Mouse (Mus musculus) neural tube, embryonic 14.5 days (tissue): Measurements from ENCODE around the gene Paxx. TPM values are rescaled to one million over a fixed set of nuclear protein-coding genes. Genes with fewer than 3 reads are reported as not detected.
A peak's percentile ranks its signal among the peaks of the same experiment; 100 is the strongest.

Experiments
- ATAC-seq: fragments of 200-750 bp; cut with Nextera tagmentation; 2 replicates; pipeline ENCODE4 v1.8.0; 2017; ENCODE audit warnings: low read depth, mild to moderate bottlenecking, moderate TSS enrichment, moderate library complexity
- H3K27ac ChIP-seq: fragments of 300-500 bp; sonication (generic); 2 replicates; pipeline ENCODE4 v1.5.1; 2014; ENCODE audit warnings: low read depth, mild to moderate bottlenecking, control low read depth, low read length, moderate library complexity, mixed read lengths
- H3K27me3 ChIP-seq: fragments of 300-500 bp; sonication (generic); 2 replicates; pipeline ENCODE4 v1.6.1; 2014; ENCODE audit warnings: low read length; ENCODE audit not compliant: control insufficient read depth, insufficient read depth
- H3K36me3 ChIP-seq: fragments of 300-500 bp; sonication (generic); 2 replicates; pipeline ENCODE4 v1.6.1; 2014; ENCODE audit warnings: low read length, mixed read lengths; ENCODE audit not compliant: control insufficient read depth, insufficient read depth
- H3K4me1 ChIP-seq: fragments of 300-500 bp; sonication (generic); 2 replicates; pipeline ENCODE4 v1.6.1; 2014; ENCODE audit warnings: low read length; ENCODE audit not compliant: control insufficient read depth, insufficient read depth
- H3K4me2 ChIP-seq: fragments of 300-500 bp; sonication (generic); 2 replicates; pipeline ENCODE4 v1.6.1; 2014; ENCODE audit warnings: mild to moderate bottlenecking, low read depth, low read length, control low read depth
- H3K4me3 ChIP-seq: fragments of 300-500 bp; sonication (generic); 2 replicates; pipeline ENCODE4 v1.5.1; 2014; ENCODE audit warnings: low read depth, low read length, control low read depth, mixed read lengths
- H3K9ac ChIP-seq: fragments of 300-500 bp; sonication (generic); replicated peaks from 2 replicates; pipeline ENCODE4 v1.6.1; 2014; ENCODE audit warnings: low read depth, mild to moderate bottlenecking, control low read depth, low read length, mixed read lengths
- H3K9me3 ChIP-seq: fragments of 300-500 bp; sonication (generic); 2 replicates; pipeline ENCODE4 v1.6.1; 2016; ENCODE audit warnings: low read length; ENCODE audit not compliant: control insufficient read depth
- WGBS: fragments of 180-500 bp; shearing (Covaris S2); extraction: QIAGEN DNeasy Blood & Tissue Kit; methylation state at CpG from one replicate; pipeline ENCODE4 v1.1.7; 2014; 5-methylcytosine and 5-hydroxymethylcytosine counted together
- polyA plus RNA-seq: library from polyadenylated mRNA; unstranded; fragments of >200 nt; fragmentation: Nextera tagmentation; extraction: Ambion mirVana; gene quantifications from 2 replicates; pipeline ENCODE4 v1.2.1, GENCODE M21; 2014

Gene Paxx
- polyA plus RNA-seq, 1 experiment from 2014 or later, result 124 TPM

- Histone ChIP-seq H3K9ac (no peak overlapping the region), H3K27ac (no peak overlapping the region), H3K4me3 (no peak overlapping the region), H3K27me3 (no peaks in the 10 kb centered on the region), H3K36me3 (peaks cover 42% of the 10 kb centered on the region), H3K4me2 (no peak overlapping the region), H3K9me3 (no peaks in the 10 kb centered on the region), H3K4me1 (peaks cover 17% of the 10 kb centered on the region)
- WGBS, result 91% methylated on average over 8 of the region's 8 CpGs
- ATAC-seq, result no peak
Observed at GRCm38 (mm10) chr2:25434292-25434691, 26.6 kb downstream of the Paxx start.

DNA sequence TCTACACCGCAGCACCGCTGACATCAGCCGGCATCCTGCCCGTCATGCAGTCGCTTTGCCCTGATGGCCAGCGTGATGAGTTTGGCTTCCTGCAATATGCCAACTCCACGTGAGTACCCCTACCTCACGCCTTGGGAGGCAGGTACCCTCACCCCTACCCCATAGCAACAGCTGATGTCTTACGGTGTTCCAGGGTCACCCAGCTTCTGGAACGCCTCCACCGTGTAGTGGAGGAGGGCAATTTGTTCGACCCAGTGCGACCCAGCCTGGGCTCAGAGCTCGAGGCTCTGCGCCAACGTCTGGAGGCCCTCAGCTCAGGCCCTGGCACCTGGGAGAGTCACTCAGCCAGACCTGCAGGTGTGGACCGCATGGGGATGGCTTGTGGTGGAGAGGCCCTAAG lies 27.8 kb downstream of the Paxx start:
- Histone ChIP-seq H3K4me2 (no peak overlapping the region), H3K4me3 (no peak overlapping the region), H3K27ac (no peak overlapping the region), H3K27me3 (no peaks in the 10 kb centered on the region), H3K9ac (no peak overlapping the region), H3K9me3 (no peaks in the 10 kb centered on the region), H3K4me1 (peaks cover 20% of the 10 kb centered on the region), H3K36me3 (peaks cover 32% of the 10 kb centered on the region)
- no peak for ATAC-seq
- WGBS, result 95% methylated on average over 17 of the region's 17 CpGs

DNA sequence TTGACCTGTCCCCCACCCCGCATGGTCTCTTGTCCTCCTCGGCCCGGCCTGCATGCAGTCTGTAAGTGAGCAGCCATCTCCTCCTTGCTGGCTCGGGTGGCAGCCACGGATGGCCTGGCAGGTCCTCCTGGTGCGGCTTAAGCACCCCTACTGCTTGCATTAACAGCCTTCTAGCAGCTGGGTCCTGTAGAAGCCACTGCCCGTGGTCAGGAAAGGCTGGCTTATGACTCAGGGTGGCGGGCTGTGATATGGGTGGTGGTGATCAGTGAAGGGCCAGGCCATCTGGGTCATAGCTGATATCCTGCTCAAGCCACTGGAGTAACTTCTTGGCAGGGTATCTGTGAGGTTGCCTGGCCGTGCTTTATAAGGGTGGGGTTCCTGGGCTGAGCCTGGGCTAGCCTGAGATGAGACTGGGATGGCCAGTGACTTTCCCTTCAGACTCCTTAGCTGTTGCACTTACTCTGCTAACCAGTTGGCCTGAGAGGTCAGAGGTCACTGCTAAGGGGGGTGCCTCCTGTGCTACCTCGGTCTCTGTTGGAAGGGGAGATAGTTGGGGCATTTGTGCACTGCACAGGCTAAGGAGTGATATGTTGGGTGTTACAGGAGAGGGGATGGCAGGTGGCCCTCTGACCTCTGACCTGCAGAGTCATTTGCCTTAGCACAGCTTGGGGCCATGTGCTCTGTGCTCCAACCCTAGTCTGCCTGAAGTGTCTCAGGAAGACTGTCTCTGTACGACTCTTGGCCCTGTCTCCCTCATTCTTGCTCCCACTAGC lies 28.4 kb downstream of the Paxx start:
- Histone ChIP-seq H3K4me3 (no peak overlapping the region), H3K4me1 (peaks cover 20% of the 10 kb centered on the region), H3K36me3 (peaks cover 26% of the 10 kb centered on the region), H3K9ac (no peak overlapping the region), H3K27me3 (no peaks in the 10 kb centered on the region), H3K27ac (no peak overlapping the region), H3K4me2 (no peak overlapping the region), H3K9me3 (no peaks in the 10 kb centered on the region)
- 83% methylated on average over 11 of the region's 11 CpGs for WGBS
- ATAC-seq, result no peak

DNA sequence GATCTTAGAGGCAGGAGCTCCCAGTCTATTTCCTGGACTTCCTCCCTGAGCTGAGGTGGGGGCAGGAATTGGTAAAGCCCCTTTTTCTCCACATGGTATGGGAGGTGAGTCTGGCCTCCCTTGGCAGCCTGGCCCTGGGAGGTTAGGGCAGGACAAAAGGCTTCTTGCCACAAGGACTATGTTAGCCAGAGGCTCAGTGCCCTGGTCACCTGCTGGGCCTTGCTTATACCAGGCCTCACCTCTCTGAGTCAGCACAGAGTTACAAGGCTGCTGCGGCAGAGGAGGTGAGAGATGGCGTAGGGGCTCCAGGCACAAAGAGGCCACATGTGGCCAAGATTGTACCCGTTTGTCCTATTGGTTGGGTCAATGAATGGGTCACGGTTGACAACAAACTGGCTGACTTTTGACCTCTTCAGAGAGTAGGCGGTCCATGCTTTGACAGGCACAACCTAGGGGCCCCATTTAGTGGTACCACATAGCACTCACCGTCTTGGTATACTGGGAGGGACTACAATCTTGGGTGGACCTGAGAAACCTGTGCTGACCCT lies 29.5 kb downstream of the Paxx start:
- no peak overlapping the region for H3K4me3 ChIP-seq

GRCm38 (mm10) chr2:25430395-25431233 lies 30.3 kb downstream of the Paxx start:
- Histone ChIP-seq H3K27me3 (no peaks in the 10 kb centered on the region), H3K27ac (no peak overlapping the region; the same call in 1 of the 2 replicates), H3K9ac (peak overlapping the region; percentile 16; the same call in 1 of the 2 replicates), H3K36me3 (peaks cover 11% of the 10 kb centered on the region; the same call in 1 of the 2 replicates), H3K4me1 (peaks cover 20% of the 10 kb centered on the region), H3K9me3 (no peaks in the 10 kb centered on the region), H3K4me3 (no peak overlapping the region), H3K4me2 (peak overlapping the region; percentile 11; the same call in 1 of the 2 replicates)
- WGBS, result 57% methylated on average over 17 of the region's 17 CpGs
- ATAC-seq, result no peak

More for the DNA sequence above, 29.5 kb downstream of the Paxx start:
- Histone ChIP-seq H3K9me3 (no peaks in the 10 kb centered on the region), H3K4me1 (peaks cover 20% of the 10 kb centered on the region), H3K4me2 (no peak overlapping the region), H3K27ac (no peak overlapping the region), H3K9ac (no peak overlapping the region), H3K36me3 (peaks cover 18% of the 10 kb centered on the region), H3K27me3 (no peaks in the 10 kb centered on the region)
- 48% methylated on average over 6 of the region's 6 CpGs for WGBS
- ATAC-seq, result no peak

DNA sequence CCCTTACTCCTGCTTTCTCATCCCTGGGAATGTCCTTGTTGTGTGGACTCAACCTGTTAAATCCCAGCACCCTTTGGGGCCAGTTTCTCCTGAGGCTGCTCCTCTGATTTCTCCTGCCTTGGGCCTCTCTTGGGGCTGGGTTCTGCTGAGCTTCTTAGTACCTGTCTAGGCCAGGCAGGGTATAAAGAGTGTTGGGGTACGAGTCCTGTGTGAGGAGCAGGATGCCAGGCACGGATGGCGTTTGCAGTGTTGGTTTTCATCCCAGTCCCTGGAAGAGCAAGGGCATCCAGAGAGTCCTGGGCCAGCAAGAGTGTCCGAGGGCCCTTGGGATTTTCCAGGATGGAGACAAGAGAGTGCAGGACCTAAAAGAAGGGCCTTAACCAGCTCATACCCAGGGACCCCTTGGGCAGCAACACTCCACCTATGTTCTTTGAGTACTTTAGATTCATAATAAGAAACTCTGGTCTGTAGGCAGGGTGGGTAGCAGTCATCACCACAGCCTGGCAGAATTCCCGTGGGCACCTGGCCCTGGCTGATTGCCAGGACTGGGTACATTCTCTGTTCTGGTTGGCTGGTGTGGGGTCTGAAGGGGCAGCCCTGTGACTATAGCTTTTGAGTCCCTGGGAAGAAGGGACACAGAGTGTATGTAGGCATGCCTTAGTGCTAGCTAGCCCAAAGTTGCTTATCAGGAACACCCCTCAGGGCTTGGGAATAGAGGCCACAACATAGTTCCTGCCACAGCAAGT lies 31.3 kb downstream of the Paxx start:
- no peak overlapping the region for H3K27ac ChIP-seq

DNA sequence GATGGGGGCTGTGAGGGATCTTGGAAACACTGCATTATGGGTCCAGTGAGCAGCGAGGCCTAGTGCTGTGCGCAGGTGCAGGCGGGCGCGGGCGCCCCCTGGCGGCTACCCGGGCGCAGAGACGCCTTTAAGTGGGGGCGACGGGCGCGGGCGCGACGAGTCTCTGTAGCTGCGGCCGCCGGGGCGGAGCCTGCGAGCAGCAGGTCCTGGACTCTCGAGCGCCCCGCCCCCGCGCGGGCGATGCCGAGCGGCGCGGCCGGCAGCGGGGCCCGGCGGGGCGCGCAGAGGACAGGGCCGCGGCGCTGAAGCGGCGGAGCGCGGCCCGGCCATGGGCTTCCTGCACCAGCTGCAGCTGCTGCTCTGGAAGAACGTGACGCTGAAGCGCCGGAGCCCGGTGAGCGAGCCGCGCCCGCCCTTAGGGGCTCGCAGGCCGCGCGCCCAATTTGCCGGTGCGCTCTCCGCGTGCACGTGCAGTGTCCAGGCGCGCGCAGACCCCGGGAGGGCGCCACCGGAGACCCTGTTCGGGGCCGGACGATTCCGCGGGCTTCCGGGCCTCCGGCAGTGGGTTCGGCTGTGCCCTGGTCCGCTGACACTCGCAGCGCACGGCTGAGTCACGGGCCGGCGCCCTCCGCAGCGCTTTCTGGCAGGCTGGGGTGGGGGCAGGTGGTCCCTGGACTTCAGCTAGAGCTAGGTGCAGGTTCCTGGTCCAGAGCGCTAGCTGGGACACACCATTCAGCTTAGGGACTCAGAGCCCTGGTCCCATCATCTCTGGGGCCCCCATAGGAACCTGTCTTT lies 32.3 kb downstream of the Paxx start, which contains the start of gene Abca2:
Gene Abca2, plus strand, starts transcription at position 262 of the 795 bp plus-strand sequence.
- H3K36me3 ChIP-seq, result no peaks in the 10 kb centered on the region
- WGBS, result under 1% methylated on average over 81 of the region's 89 CpGs
- H3K4me2 ChIP-seq, result peak within 1 kb of the TSS; percentile 73
- H3K27me3 ChIP-seq, result no peaks in the 10 kb centered on the region
- H3K9ac ChIP-seq, result peak within 1 kb of the TSS; percentile 87
- H3K27ac ChIP-seq, result peak within 1 kb of the TSS; percentile 90
- peak within 1 kb of the TSS; percentile 82 for H3K4me3 ChIP-seq
- H3K4me1 ChIP-seq, result peaks cover 20% of the 10 kb centered on the region
- no peaks in the 10 kb centered on the region for H3K9me3 ChIP-seq
- ATAC-seq, result peak; percentile 92

More for the DNA sequence above, 31.3 kb downstream of the Paxx start:
- ATAC-seq, result no peak
- Histone ChIP-seq H3K9ac (peak overlapping the region; percentile 87), H3K4me3 (peak overlapping the region; percentile 82), H3K27me3 (no peaks in the 10 kb centered on the region), H3K36me3 (peaks cover 2% of the 10 kb centered on the region; the same call in 1 of the 2 replicates), H3K9me3 (no peaks in the 10 kb centered on the region), H3K4me2 (peak overlapping the region; percentile 73), H3K4me1 (peaks cover 20% of the 10 kb centered on the region)
- WGBS, result 73% methylated on average over 5 of the region's 5 CpGs

- no peaks in the 10 kb centered on the region for H3K36me3 ChIP-seq
- no peaks in the 10 kb centered on the region for H3K27me3 ChIP-seq
- no peak overlapping the region for H3K9ac ChIP-seq
- H3K4me3 ChIP-seq, result no peak overlapping the region
- H3K27ac ChIP-seq, result no peak overlapping the region
- peaks cover 20% of the 10 kb centered on the region for H3K4me1 ChIP-seq
- no peak for ATAC-seq
- WGBS, result 90% methylated on average over 5 of the region's 5 CpGs
- no peak overlapping the region for H3K4me2 ChIP-seq
- H3K9me3 ChIP-seq, result no peaks in the 10 kb centered on the region
Observed at GRCm38 (mm10) chr2:25427256-25427655, 33.6 kb downstream of the Paxx start.
